11 mouse cellular contexts compared by ENCODE assay signal in genomic region chr16:23099632-23100031, GRCm38 (mm10). TPM values are rescaled to one million over a fixed set of nuclear protein-coding genes. Genes with fewer than 3 reads are reported as not detected.
A peak's percentile ranks its signal among the peaks of the same experiment; 100 is the strongest.
DNase-seq lines count a peak whose midpoint lies in the region; ATAC-seq and TF ChIP-seq lines count a peak whose summit lies in the region.
"Had no signal": no experiment of that assay in that cellular context is flagged by ENCODE, and none has a peak within 500 bp of the region (broad histone marks: within the 10 kb centered on the region; RNA-seq: fewer than 3 reads in every experiment).

No protein-coding gene starts in this region.

- intact Hi-C loops in heart, postnatal 25 days (cut with DNase I) = no loop called here

- WGBS in heart, embryonic 16.5 days = 13% methylated on average over 12 of the region's 12 CpGs
- WGBS in hindbrain, postnatal 0 days = 4% methylated on average over 12 of the region's 12 CpGs
- 2% methylated on average over 12 of the region's 12 CpGs for WGBS in midbrain, postnatal 0 days

- H3K27me3 ChIP-seq in heart, embryonic 16.5 days (ENCODE audit: control insufficient read depth, insufficient read depth, low read length) = no peaks in the 10 kb centered on the region
- H3K27me3 ChIP-seq in hindbrain, postnatal 0 days (ENCODE audit: insufficient read depth, low read length) = no peaks in the 10 kb centered on the region
- H3K27me3 ChIP-seq in midbrain, postnatal 0 days (ENCODE audit: insufficient read depth, low read length) = peaks cover 6% of the 10 kb centered on the region

- no peaks in the 10 kb centered on the region for H3K36me3 ChIP-seq in heart, embryonic 16.5 days (ENCODE audit: control insufficient read depth, insufficient read depth)
- H3K36me3 ChIP-seq in hindbrain, postnatal 0 days (ENCODE audit: insufficient read depth, low read length) = no peaks in the 10 kb centered on the region
- no peaks in the 10 kb centered on the region for H3K36me3 ChIP-seq in midbrain, postnatal 0 days (ENCODE audit: insufficient read depth, low read length)

- H3K4me1 ChIP-seq in heart, embryonic 16.5 days (ENCODE audit: control insufficient read depth, insufficient read depth, low read length) = peaks cover 16% of the 10 kb centered on the region
- H3K4me1 ChIP-seq in cortical plate, adult 2 months (ENCODE audit: control insufficient read depth, insufficient read depth, low read length) = peaks cover 2% of the 10 kb centered on the region; the same call in 1 of the 2 replicates
- H3K4me1 ChIP-seq in hindbrain, postnatal 0 days (ENCODE audit: insufficient read depth, low read length) = peaks cover 6% of the 10 kb centered on the region
- H3K4me1 ChIP-seq in midbrain, postnatal 0 days (ENCODE audit: insufficient read depth, low read length) = no peaks in the 10 kb centered on the region

- DNase-seq in heart, postnatal 25 days (ENCODE audit: low spot score) = no peak
- DNase-seq in hindbrain, postnatal 0 days (ENCODE audit: low spot score) = no peak
- no peak for DNase-seq in midbrain, postnatal 0 days (ENCODE audit: low spot score)
- no peak for DNase-seq in embryo, embryonic 11 days
- DNase-seq in layer of hippocampus, adult 18-20 months (ENCODE audit: low spot score in 2 of 2) = no peak
- no peak for DNase-seq in right cerebral cortex, postnatal 4 days
- DNase-seq: cerebellum, adult 8-10 months; right cerebral cortex, postnatal 14 days had no signal

- TF ChIP-seq CTCF in cortical plate, adult 2 months (IDR thresholded peaks at IDR 0.05; ENCODE audit: extremely low read depth, insufficient read depth, low read length) = no peak
- TF ChIP-seq CTCF in hindbrain, postnatal 0 days (IDR thresholded peaks at IDR 0.05; ENCODE audit: low read depth) = no peak
- no peak for TF ChIP-seq CTCF in midbrain, postnatal 0 days (IDR thresholded peaks at IDR 0.05)

- peak overlapping the region; percentile 73 for H3K9ac ChIP-seq in heart, embryonic 16.5 days (ENCODE audit: low read length)
- H3K9ac ChIP-seq in hindbrain, postnatal 0 days (replicated peaks; ENCODE audit: low read length) = peak overlapping the region; percentile 44
- H3K9ac ChIP-seq in midbrain, postnatal 0 days (replicated peaks; ENCODE audit: low read length, poor library complexity, severe bottlenecking) = 0 out of 2 replicates have a peak overlapping the region, but pooled peaks have one; percentile 14

- H3K4me2 ChIP-seq in heart, embryonic 16.5 days (ENCODE audit: low read depth, low read length) = peak overlapping the region; percentile 74
- peak overlapping the region; percentile 60 for H3K4me2 ChIP-seq in hindbrain, postnatal 0 days (ENCODE audit: low read depth, low read length)
- peak overlapping the region; percentile 55 for H3K4me2 ChIP-seq in midbrain, postnatal 0 days (ENCODE audit: low read depth, low read length, poor library complexity, severe bottlenecking)

- no peak for TF ChIP-seq POLR2A in cortical plate, adult 2 months (IDR thresholded peaks at IDR 0.05; ENCODE audit: extremely low read depth, insufficient read depth, low read length)

- H3K4me3 ChIP-seq in heart, embryonic 16.5 days (ENCODE audit: low read length) = peak overlapping the region; percentile 44
- H3K4me3 ChIP-seq in cortical plate, adult 2 months (ENCODE audit: insufficient read depth, low read length) = peak overlapping the region; percentile 12; the same call in 1 of the 2 replicates
- H3K4me3 ChIP-seq in hindbrain, postnatal 0 days (ENCODE audit: low read length) = peak overlapping the region; percentile 23
- H3K4me3 ChIP-seq in midbrain, postnatal 0 days (ENCODE audit: low read depth, low read length) = peak overlapping the region; percentile 25

- peak overlapping the region; percentile 48; the same call in 1 of the 2 replicates for H3K27ac ChIP-seq in heart, embryonic 16.5 days (ENCODE audit: low read length)
- no peak overlapping the region for H3K27ac ChIP-seq in cortical plate, adult 2 months (ENCODE audit: insufficient read depth, low read length)
- H3K27ac ChIP-seq in hindbrain, postnatal 0 days = no peak overlapping the region
- no peak overlapping the region for H3K27ac ChIP-seq in midbrain, postnatal 0 days (ENCODE audit: low read depth, low read length)

- ATAC-seq in heart, embryonic 16.5 days (replicated peaks; ENCODE audit: extremely low read depth, insufficient read depth, low FRiP score) = no peak
- no peak for ATAC-seq in hindbrain, postnatal 0 days
- no peak for ATAC-seq in midbrain, postnatal 0 days (ENCODE audit: low FRiP score)

- H3K9me3 ChIP-seq in heart, embryonic 16.5 days (replicated peaks; ENCODE audit: control insufficient read depth, low read length) = no peaks in the 10 kb centered on the region
- H3K9me3 ChIP-seq in hindbrain, postnatal 0 days (ENCODE audit: low read length) = no peaks in the 10 kb centered on the region
- no peaks in the 10 kb centered on the region for H3K9me3 ChIP-seq in midbrain, postnatal 0 days (ENCODE audit: low read length)

RNA-seq across cellular contexts. Expression of gene Eif4a2, which starts 7.6 kb away (rescaled TPM):
- 156 and 174 TPM in 2 replicates for polyA plus RNA-seq in heart, embryonic 16.5 days (2015; fragmentation: Nextera tagmentation; extraction: Ambion mirVana)
- 100 to 1,000 TPM; 300 to 346 TPM for total RNA-seq in heart, postnatal 25 days (2021)
- 673 and 704 TPM in 2 replicates for polyA plus RNA-seq in cortical plate, adult 2 months (2012; rRNA removed)
- total RNA-seq in hindbrain, postnatal 0 days (2014; rRNA removed) = 490 and 513 TPM in 2 replicates
- 260 and 265 TPM in 2 replicates for polyA plus RNA-seq in hindbrain, postnatal 0 days (2015; fragmentation: Nextera tagmentation; extraction: Ambion mirVana)
- total RNA-seq in midbrain, postnatal 0 days (2014; rRNA removed) = 647 and 778 TPM in 2 replicates
- 291 and 295 TPM in 2 replicates for polyA plus RNA-seq in midbrain, postnatal 0 days (2015; fragmentation: Nextera tagmentation; extraction: Ambion mirVana)
- 100 to 1,000 TPM; 905 to 926 TPM for total RNA-seq in layer of hippocampus, adult 18-20 months (2021)

RNA-seq across cellular contexts. Expression of gene Rfc4, which starts 27.9 kb away (rescaled TPM):
- polyA plus RNA-seq in heart, embryonic 16.5 days (2015; fragmentation: Nextera tagmentation; extraction: Ambion mirVana) = 77.8 and 81.6 TPM in 2 replicates
- total RNA-seq in heart, postnatal 25 days (2021) = 1 to 10 TPM; 6.6 to 6.8 TPM
- polyA plus RNA-seq in cortical plate, adult 2 months (2012; rRNA removed) = 1.1 and 1.3 TPM in 2 replicates
- total RNA-seq in hindbrain, postnatal 0 days (2014; rRNA removed) = 8.6 and 22.1 TPM in 2 replicates
- 31.6 and 35.7 TPM in 2 replicates for polyA plus RNA-seq in hindbrain, postnatal 0 days (2015; fragmentation: Nextera tagmentation; extraction: Ambion mirVana)
- total RNA-seq in midbrain, postnatal 0 days (2014; rRNA removed) = 8.6 and 10.0 TPM in 2 replicates
- polyA plus RNA-seq in midbrain, postnatal 0 days (2015; fragmentation: Nextera tagmentation; extraction: Ambion mirVana) = 20.4 and 22.6 TPM in 2 replicates
- 1 to 10 TPM; 2.5 to 3.9 TPM for total RNA-seq in layer of hippocampus, adult 18-20 months (2021)

RNA-seq across cellular contexts. Expression of gene Kng1, which starts 42.0 kb away (rescaled TPM):
- polyA plus RNA-seq in heart, embryonic 16.5 days (2015; fragmentation: Nextera tagmentation; extraction: Ambion mirVana) = 0.67 and 1.0 TPM in 2 replicates
- total RNA-seq in heart, postnatal 25 days (2021) = not detected
- polyA plus RNA-seq in cortical plate, adult 2 months (2012; rRNA removed) = 0.08 TPM in 1 of 2 replicates, not detected in the other
- not detected in 2 replicates for total RNA-seq in hindbrain, postnatal 0 days (2014; rRNA removed)
- 0.16 TPM in 1 of 2 replicates, not detected in the other for polyA plus RNA-seq in hindbrain, postnatal 0 days (2015; fragmentation: Nextera tagmentation; extraction: Ambion mirVana)
- not detected in 2 replicates for total RNA-seq in midbrain, postnatal 0 days (2014; rRNA removed)
- polyA plus RNA-seq in midbrain, postnatal 0 days (2015; fragmentation: Nextera tagmentation; extraction: Ambion mirVana) = not detected in 2 replicates
- total RNA-seq in layer of hippocampus, adult 18-20 months (2021) = not detected
- total RNA-seq: MEL had no signal

RNA-seq across cellular contexts. Expression of gene Adipoq, which starts 46.7 kb away (rescaled TPM):
- not detected in 2 replicates for polyA plus RNA-seq in heart, embryonic 16.5 days (2015; fragmentation: Nextera tagmentation; extraction: Ambion mirVana)
- total RNA-seq in heart, postnatal 25 days (2021) = 10 to 100 TPM in 1 of 2 experiments, 1 to 10 TPM in 1; 3.0 to 11.3 TPM
- polyA plus RNA-seq in cortical plate, adult 2 months (2012; rRNA removed) = 0.15 TPM in 1 of 2 replicates, not detected in the other
- not detected in 2 replicates for total RNA-seq in hindbrain, postnatal 0 days (2014; rRNA removed)
- not detected in 2 replicates for polyA plus RNA-seq in hindbrain, postnatal 0 days (2015; fragmentation: Nextera tagmentation; extraction: Ambion mirVana)
- total RNA-seq in midbrain, postnatal 0 days (2014; rRNA removed) = not detected in 2 replicates
- not detected in 2 replicates for polyA plus RNA-seq in midbrain, postnatal 0 days (2015; fragmentation: Nextera tagmentation; extraction: Ambion mirVana)
- not detected for total RNA-seq in layer of hippocampus, adult 18-20 months (2021)
- total RNA-seq: MEL had no signal

Comparison
In these comparisons a context has a peak if more than half of its experiments do, and no peak if none do; other contexts are left out.
1. H3K9ac ChIP-seq: peak in every context shown above with its lines; median percentile 73 in heart, embryonic 16.5 days; 44 in hindbrain, postnatal 0 days; 14 in midbrain, postnatal 0 days.